Mouse (Mus musculus) E14TG2a.4 (cell line): ENCODE measurements at regions not wholly inside any gene's neighbourhood (a gene's known extent, or its start where the extent isn't known, plus 50 kb on each side); places are given as distances from the start of the nearest gene placed in this dataset.

Source experiments
- CTCF ChIP-seq: conservative IDR thresholded peaks from 2 replicates; pipeline ENCODE4 v1.5.1; 2014; ENCODE audit warnings: low read length
- NANOG ChIP-seq: IDR thresholded peaks from 2 replicates; pipeline ENCODE4 v1.6.1; 2014; ENCODE audit warnings: borderline replicate concordance, low read length, mixed read lengths
- POU5F1 ChIP-seq: IDR thresholded peaks from 2 replicates; pipeline ENCODE4 v1.6.1; 2014; ENCODE audit warnings: low read length, borderline replicate concordance

DNA sequence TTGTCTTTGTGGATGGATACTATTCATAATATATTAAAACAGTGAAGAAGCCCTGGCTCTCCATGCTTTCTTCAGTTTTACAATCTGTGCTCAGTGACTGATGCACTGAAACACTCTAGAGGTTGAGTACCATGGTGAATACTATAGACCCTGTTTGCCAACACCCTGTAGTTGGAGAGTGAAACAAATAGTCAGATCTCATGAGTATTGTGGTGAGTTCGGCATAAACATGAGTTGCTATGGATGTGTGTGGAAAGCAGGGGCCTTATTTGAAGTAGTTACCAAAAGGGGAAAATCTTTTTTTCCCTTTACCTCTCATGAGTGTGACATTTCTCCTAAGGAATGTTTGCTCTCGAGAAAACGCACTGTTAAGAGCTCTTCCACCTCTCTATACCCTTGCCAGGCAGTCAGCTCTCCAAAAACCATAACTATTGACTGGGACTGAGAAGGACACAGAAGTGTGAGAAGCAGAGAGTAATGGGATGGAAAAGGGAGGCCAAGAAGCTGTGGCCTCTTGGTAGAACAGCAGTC is 66.0 kb downstream of the Areg start:
- no peak for TF ChIP-seq CTCF
- TF ChIP-seq NANOG, result no peak
- no peak for TF ChIP-seq POU5F1
